Mouse (Mus musculus) lung, adult 2 months (tissue): ENCODE measurements around the gene Clpx. TPM values are rescaled to one million over a fixed set of nuclear protein-coding genes. Genes with fewer than 3 reads are reported as not detected.
"Not testable (repeated sequence)": the region's sequence is repeated elsewhere in the genome, so short reads cannot be mapped to it uniquely, and the experiment has no call there.

Experiments
- DNase-seq: peaks from one replicate; pipeline ENCODE4 v3.0.0; 2022
- H3K4me1 ChIP-seq: fragments of 200-500 bp; 2 replicates; pipeline ENCODE4 v1.6.1; 2011; ENCODE audit warnings: low read length; ENCODE audit not compliant: control insufficient read depth, insufficient read depth
- H3K4me3 ChIP-seq: fragments of 200-500 bp; replicated peaks from 2 replicates; pipeline ENCODE3; 2011; ENCODE audit warnings: low read depth, mild to moderate bottlenecking, control low read depth, low read length; ENCODE audit errors: extremely low read depth
- CTCF ChIP-seq: fragments of 200-500 bp; IDR thresholded peaks from 2 replicates; pipeline ENCODE4 v1.5.1; 2011; ENCODE audit warnings: mild to moderate bottlenecking, low read length, control low read depth; ENCODE audit not compliant: insufficient read depth
- POLR2A ChIP-seq: fragments of 200-500 bp; IDR thresholded peaks from 2 replicates; pipeline ENCODE4 v1.6.1; 2011; ENCODE audit warnings: low read depth, mild to moderate bottlenecking, control low read depth, low read length, borderline replicate concordance; ENCODE audit errors: extremely low read depth
- WGBS: fragments of 180-500 bp; shearing (Covaris S2); methylation state at CpG from one replicate; pipeline ENCODE4 v1.1.7; 2018; 5-methylcytosine and 5-hydroxymethylcytosine counted together
- polyA plus RNA-seq: library from polyadenylated mRNA; depleted of rRNA; stranded (reverse); fragments of >200 nt; gene quantifications from 2 replicates; pipeline ENCODE4 v1.2.3, GENCODE M21; 2012

Clpx gene
- polyA plus RNA-seq, 1 experiment = 10.5 TPM

- H3K4me3 ChIP-seq = no peak overlapping the region
- 85% methylated on average over 2 of the region's 2 CpGs for WGBS
- TF ChIP-seq POLR2A (no peak), CTCF (no peak)
- DNase-seq = no peak
- no peaks in the 10 kb centered on the region for H3K4me1 ChIP-seq
Measured at GRCm38 (mm10) chr9:65340414-65340813, 46.4 kb downstream of the Clpx start.

GRCm38 (mm10) chr9:65345439-65345838 lies 51.4 kb downstream of the Clpx start:
- not testable (repeated sequence) for DNase-seq
- peak overlapping the region; percentile 74 for H3K4me3 ChIP-seq
- H3K4me1 ChIP-seq = peaks cover 10% of the 10 kb centered on the region
- WGBS = 66% methylated on average over 11 of the region's 11 CpGs

- DNase-seq = peak; percentile 94
- TF ChIP-seq CTCF (no peak), POLR2A (peak; percentile 85; the same call in 1 of the 2 replicates)
- Histone ChIP-seq H3K4me3 (peak within 1 kb of the TSS; percentile 74), H3K4me1 (peaks cover 10% of the 10 kb centered on the region)
- under 1% methylated on average over 45 of the region's 59 CpGs for WGBS
Measured at GRCm38 (mm10) chr9:65345854-65346475, 51.9 kb downstream of the Clpx start, which contains the start of gene Pdcd7. TSS of gene Pdcd7 (plus strand) at chr9:65346104.

- under 1% methylated on average over 72 of the region's 77 CpGs for WGBS
- TF ChIP-seq POLR2A (no peak), CTCF (no peak)
- Histone ChIP-seq H3K4me3 (peak overlapping the region; percentile 74), H3K4me1 (peaks cover 10% of the 10 kb centered on the region)
- peak; percentile 54 for DNase-seq
Measured at GRCm38 (mm10) chr9:65346476-65347111, 52.5 kb downstream of the Clpx start.

- 25% methylated on average over 8 of the region's 8 CpGs for WGBS
- DNase-seq = no peak
- Histone ChIP-seq H3K4me1 (peaks cover 10% of the 10 kb centered on the region), H3K4me3 (peak overlapping the region; percentile 74)
- no peak for TF ChIP-seq POLR2A
- TF ChIP-seq CTCF = no peak
Measured at GRCm38 (mm10) chr9:65347112-65347850, 53.2 kb downstream of the Clpx start.

GRCm38 (mm10) chr9:65353251-65353650 lies 59.2 kb downstream of the Clpx start:
- 85% methylated on average over 5 of the region's 5 CpGs for WGBS
- no peak for TF ChIP-seq CTCF
- TF ChIP-seq POLR2A = no peak
- Histone ChIP-seq H3K4me1 (peaks cover 2% of the 10 kb centered on the region), H3K4me3 (no peak overlapping the region)
- no peak for DNase-seq

GRCm38 (mm10) chr9:65356561-65356960 lies 62.5 kb downstream of the Clpx start:
- H3K4me1 ChIP-seq = no peaks in the 10 kb centered on the region
- 88% methylated on average over 7 of the region's 7 CpGs for WGBS
- DNase-seq = no peak
- no peak overlapping the region for H3K4me3 ChIP-seq
- TF ChIP-seq CTCF (no peak), POLR2A (no peak)

- H3K4me1 ChIP-seq = no peaks in the 10 kb centered on the region
- TF ChIP-seq POLR2A = no peak
- no peak for TF ChIP-seq CTCF
- no peak overlapping the region for H3K4me3 ChIP-seq
- 91% methylated on average over 2 of the region's 2 CpGs for WGBS
- DNase-seq = no peak
Measured at GRCm38 (mm10) chr9:65356971-65357370, 62.9 kb downstream of the Clpx start.

- WGBS = 81% methylated on average over 1 of the region's 1 CpGs
- DNase-seq = no peak
- H3K4me3 ChIP-seq = no peak overlapping the region
- no peak for TF ChIP-seq CTCF
- TF ChIP-seq POLR2A = no peak
- H3K4me1 ChIP-seq = no peaks in the 10 kb centered on the region
Measured at GRCm38 (mm10) chr9:65358956-65359480, 65.0 kb downstream of the Clpx start.
